Mouse (Mus musculus) heart, postnatal 36 days (tissue): ENCODE data around the gene Slc38a1. TPM values are rescaled to one million over a fixed set of nuclear protein-coding genes. Genes with fewer than 3 reads are reported as not detected.

Experiments used
- DNase-seq, 2 experiments: peaks; one replicate each; pipeline ENCODE4 v3.0.0; 2021 to 2022
- intact Hi-C: fragments of 180-260 bp; cut with DNase I; formaldehyde crosslinking; loops from one replicate; pipeline ENCODE4 v1.15.1; 2025
- total RNA-seq, 2 experiments: library from RNA; stranded (reverse); gene quantifications; 2 replicates each; pipeline ENCODE4 v1.2.3; 2021

The Slc38a1 gene
- total RNA-seq = 10 to 100 TPM; 11.2 to 20.3 TPM

DNA sequence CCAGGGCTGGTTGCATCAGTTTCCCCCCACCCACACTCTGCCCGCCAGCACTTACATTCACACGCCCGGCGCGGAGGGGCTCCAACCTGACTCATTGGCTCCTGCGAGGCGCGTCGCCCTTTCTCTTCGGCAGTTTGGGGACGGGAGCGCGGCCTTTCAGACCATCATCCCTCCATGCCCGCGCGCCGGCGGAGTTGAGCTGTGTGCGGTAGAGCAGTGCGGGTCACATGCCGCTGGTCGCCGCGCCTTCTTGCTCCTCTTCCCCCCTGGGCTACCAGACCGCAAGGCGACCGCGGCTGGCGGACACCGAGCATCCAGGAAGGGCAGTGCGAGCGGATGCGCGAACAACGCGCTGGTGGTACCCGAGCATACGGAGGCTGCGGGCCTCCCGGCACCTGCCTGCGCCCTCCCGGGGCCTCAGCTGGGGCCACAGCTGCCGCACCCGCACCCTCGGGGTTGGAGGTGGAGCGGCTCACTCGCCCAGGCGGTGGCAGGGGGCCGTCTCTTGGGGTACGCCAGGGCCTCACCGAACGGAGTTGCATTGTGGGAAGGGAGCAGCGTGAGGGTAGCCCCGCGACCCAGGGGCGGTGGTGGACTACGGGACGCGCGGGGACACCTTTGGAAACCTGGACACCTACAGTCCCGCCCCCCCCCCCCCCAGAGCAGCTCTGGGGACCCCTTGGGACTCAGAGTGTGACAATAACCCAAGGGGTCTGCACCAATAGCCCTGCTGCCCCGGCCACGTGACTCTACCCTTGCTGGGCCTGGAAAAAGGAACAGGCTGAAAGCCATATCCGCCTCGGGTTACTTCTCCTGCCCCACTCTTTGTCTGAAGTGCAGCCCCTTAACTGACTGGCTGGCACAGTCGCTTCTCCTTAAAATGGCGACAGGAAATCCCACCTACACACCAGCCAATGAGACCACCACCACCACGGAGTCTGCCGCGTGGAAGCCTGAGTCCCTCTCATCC, at the start of gene Slc38a1:
TSS of gene Slc38a1 (minus strand) at position 478 of the 970 bp plus-strand sequence.
- intact Hi-C loops = loop anchor here (5.0 kb wide), 1 partner anchor 75 kb away; no protein-coding TSS in a partner anchor
- DNase-seq = peak; percentile 45 to 58

DNA sequence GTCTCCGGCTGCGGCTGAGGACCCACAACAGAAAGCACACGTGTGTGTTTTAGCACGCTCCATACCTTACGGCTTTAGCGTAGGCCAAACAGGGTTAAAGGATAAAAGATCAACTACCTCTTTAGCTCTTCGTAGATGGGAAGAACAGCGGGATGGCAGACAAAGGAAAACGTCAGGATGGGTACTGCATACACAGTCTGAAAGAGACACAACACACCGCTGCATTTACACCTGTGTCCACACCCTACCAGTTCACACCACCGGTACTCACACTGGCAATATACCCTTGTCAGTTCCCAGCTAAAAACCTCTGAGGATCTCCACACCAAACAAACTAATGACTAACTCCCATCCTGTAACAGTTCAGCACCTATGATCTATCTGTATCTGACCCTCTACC, 49.7 kb upstream of the Slc38a1 start:
- DNase-seq = no peak
- intact Hi-C loops = loop anchor here (10.0 kb wide), 1 partner anchor 408 kb away; the partner anchor contains the start of gene Arid2

DNA sequence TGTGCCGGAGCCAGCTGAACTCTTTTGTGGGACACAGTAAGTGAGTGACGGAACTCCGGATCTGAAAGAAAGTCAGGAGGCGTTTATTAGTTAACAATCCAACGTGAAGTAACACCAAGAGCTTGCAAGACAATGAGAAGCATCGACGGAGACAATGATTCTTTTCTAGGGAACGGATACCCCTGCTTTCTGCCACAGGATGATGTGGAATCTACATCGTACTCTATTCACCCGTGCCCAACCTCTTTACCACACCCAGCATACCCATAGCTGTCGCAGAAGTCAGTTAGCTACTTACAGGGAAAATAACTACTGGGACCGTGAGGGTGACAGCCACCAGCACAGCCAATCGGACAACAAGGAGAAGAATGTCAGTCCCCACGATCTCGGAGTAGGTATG, 48.7 kb upstream of the Slc38a1 start:
- intact Hi-C loops = loop anchor here (10.0 kb wide), 1 partner anchor 407 kb away; the partner anchor contains the start of gene Arid2
- no peak for DNase-seq

DNA sequence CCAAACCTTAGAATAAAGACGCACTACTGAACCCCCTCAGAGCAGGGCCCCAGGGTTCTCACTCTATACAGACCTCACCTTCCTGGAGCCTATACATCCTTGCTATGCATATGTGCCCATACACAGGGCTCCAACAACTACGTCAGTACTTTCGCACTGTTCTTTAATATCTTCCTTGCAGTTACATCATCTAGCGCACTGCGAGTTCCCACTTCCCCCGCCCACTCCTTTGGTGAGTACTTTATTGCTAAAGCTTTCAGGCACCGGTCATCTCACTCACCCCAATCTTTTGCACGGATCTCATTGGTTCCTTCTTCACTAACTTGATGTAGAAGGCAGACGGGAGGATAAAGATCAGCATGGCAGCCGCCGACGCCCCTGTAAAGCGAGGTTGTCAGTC, 48.1 kb upstream of the Slc38a1 start:
- intact Hi-C loops = loop anchor here (10.0 kb wide), 1 partner anchor 406 kb away; the partner anchor contains the start of gene Arid2
- no peak for DNase-seq

DNA sequence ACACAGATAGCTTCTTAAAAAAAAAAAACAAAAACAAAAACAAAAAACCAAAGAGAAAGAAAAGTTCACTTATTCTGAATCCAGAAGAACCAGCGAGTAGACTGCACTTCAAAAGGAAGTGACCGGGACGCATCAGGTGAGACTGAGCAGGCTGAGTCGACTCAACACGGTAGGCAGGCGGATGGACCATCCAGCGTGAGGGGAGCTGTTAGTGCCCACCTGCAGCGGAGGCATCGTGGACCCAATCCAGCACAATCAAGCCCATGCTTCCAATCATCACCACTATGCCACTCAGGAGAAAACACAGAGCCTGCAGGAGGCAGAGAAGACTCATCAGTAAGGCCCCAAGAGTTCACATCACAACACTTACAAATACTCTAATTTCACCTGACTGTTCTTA, 47.2 kb upstream of the Slc38a1 start:
- DNase-seq = no peak
- intact Hi-C loops = loop anchor here (10.0 kb wide), 1 partner anchor 405 kb away; the partner anchor contains the start of gene Arid2

DNA sequence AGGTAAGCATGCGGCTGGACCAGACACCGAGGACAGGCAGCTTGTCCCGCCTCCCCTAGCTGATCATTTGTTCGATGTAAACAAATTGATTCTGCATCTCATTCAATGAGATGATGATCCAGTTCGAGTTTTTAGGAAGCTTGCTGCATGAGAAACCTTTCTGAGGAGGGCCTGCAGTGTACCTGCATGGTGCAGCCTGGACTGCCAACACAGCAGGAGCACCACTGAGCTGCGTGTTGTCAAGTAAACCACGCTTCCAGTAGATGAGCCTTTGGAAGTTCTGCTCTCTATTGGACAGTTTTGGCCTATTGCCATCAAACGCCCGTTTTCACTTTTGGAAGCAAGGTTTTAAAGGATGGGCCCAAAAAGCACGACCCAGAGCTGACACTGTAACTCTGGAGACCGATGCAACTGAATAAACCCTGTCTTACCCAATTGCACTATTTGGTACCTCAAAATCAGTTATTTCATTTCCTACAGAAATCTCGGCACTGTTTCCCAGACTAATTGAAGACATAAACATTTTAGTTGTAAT, 46.1 kb upstream of the Slc38a1 start:
- DNase-seq = no peak

DNA sequence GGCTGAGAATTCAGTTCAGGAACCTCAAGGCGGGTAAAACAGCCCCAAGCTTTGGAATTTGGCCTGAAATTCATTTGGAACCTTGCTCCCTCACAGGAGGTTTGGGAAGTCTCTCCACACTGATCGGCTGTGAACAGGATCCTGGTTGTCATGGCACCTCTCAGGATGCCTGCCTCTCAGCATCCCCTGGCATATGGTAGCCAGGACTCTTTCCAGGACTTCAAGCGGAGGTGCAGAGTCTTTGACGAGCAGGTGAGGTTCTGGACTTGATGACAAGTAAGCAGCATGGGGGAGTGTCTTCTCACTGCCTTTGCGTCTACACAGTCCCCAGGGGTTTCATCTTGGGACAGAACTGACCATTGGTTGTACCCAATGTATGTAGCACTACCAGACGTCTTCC, 45.3 kb upstream of the Slc38a1 start:
- no peak for DNase-seq
- intact Hi-C loops = no loop called here

More for the DNA sequence above, 46.1 kb upstream of the Slc38a1 start:
- intact Hi-C loops = no loop called here

DNA sequence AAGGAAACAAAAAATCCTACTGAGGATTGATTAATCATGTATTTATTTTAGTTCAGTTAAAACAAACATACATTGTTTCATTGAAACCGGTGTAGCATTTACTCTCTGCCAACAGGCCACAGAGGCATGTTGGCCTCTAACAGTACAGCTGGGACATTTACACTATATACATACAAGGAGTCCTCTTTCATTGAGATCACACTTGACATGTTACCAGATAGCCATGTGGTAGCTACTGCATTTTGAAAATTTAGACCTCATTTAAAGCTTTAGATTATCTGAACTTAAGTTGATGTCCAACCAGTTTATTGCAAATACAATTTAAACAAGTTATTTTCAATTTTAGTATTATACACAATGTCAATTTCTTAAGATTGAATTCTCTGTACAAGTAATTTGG, 44.7 kb upstream of the Slc38a1 start:
- DNase-seq = no peak
- intact Hi-C loops = no loop called here

DNA sequence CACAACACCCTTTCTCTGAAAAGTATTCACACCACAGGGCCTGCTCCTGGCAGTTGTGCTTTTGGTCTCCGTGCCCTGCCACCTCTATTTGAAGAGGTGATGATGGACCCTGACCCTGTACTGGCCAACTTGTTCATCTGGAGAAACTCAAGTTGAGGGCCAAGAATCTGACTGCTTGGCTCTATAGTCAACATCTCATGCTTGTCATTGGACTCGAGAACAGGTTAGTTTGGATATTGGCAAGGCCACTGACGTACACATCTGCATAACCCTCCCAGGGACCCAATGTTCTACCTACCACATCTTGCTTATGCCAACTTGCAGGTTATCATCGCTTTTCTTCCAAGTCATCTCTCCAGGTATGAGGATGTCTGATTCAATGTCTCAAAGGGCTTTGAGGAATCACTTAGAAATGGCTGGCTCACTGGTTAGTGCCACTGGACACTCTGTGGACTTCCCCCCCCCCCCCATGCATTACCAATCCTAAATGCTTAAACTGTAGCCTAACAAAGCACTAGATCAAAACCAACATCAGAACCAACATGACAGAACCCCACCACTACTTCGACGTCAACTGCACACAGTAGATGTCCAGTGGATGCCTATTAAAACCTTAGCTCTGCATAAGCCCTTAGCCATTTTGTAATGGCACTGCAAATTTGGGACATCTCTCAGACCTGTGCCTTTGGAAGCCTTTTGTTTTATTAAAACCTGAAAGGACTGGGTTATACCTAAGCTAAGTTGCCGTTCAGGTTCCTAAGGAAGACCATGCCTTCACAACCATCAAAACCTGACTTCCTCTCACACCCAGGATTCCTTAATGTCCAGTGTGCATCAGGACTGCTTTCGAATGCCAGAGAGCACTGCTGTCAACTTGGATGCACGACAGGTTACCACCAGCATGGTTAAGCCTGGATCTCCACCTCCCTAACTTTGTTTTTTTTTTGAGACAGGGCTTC, 43.8 kb upstream of the Slc38a1 start:
- intact Hi-C loops = no loop called here
- DNase-seq = no peak

DNA sequence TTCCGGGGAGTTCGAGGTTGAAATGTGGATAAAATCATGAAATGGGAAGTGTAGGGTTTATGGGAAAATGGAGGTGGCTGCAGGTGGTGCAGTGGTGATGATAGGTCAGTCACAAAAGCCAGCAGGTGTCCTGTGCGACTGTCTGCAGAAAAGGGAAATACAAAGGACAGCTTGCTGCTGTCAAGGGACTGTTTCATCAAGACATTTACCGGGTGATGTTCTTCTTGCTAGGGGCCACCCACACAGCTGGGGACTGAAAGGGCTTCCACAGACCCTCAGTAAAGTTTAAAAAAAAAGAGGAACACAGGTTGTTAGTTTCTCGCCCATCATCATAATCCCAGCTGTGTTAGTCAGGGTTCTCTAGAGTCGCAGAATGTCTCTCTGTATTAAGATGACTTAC, 42.6 kb upstream of the Slc38a1 start:
- DNase-seq = no peak
- intact Hi-C loops = no loop called here

DNA sequence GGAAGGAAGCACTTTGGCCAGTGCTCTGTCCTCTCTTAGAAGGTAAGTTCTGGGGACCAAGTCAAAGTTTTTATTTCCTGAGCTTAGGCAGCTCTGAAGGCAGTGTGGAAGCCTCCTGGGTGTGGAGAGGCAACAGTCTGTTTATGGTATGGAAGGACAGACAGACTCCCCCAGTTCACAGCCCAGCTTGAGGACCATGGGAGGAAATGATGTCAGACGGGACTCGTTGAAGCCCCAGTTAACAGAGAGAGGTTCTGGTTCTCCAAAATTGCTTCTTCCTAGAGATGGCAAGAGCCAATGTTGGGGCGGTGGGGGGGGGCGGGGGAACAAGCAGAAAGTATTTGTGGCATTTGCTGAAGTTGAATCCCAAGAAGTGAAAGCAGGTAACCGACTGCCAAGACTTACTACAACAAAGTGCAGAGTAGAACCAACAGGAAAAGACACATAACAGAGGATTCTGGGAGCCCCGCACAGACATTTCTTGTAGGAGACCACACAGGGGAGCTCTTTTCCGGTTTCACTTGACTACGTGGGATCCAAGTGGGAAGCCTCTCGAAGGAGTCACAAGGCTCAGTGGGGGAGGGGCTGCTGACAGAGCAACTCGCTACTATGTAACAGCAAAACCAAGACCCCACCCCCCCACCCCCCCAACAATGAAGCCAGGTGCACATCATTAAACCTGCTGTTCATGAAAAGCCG, 41.6 kb upstream of the Slc38a1 start:
- DNase-seq = no peak

DNA sequence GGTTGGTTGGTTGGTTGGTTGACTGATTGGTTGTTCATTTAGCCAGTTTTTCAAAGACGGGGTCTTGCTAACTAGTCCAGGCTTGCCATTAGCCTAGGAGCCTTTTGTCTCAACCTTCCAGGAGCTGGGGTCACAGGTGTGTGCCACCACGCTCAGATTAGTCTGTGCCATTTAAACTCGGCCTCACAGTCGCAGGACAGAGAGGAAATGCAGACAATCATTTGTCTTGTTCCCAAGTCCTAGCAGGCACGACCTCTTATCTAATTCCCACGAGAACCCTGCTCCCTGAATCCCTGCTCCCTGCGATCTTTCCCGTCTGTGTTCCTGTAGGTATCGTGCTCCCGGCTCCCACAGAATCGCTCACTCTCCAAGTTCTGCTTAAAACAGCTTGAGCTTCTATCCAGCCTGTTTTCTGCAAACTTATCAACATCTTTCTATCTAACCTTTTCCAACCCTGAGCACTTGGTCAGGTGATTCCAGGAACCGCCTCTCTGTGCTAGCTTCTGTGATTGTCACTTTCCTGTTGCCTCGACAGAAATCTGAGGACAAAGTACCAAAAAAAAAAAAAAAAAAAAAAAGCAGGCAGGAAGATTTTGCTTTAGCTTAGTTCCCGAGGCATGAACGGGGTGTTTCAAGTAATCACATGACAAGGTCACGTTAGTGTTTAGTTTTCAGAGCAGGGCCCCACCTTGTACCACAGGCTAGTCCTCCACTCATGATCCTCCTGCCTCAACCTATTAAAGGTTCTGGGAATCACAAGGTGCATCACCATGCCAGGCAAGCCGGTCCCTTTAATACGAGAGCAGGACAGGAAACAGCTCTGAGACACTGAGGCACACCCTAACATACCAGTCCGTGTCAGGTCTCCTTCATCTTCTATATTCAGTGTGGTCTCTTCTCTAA, 36.4 kb upstream of the Slc38a1 start:
- DNase-seq = no peak
- intact Hi-C loops = no loop called here

More for the DNA sequence above, 41.6 kb upstream of the Slc38a1 start:
- intact Hi-C loops = no loop called here

DNA sequence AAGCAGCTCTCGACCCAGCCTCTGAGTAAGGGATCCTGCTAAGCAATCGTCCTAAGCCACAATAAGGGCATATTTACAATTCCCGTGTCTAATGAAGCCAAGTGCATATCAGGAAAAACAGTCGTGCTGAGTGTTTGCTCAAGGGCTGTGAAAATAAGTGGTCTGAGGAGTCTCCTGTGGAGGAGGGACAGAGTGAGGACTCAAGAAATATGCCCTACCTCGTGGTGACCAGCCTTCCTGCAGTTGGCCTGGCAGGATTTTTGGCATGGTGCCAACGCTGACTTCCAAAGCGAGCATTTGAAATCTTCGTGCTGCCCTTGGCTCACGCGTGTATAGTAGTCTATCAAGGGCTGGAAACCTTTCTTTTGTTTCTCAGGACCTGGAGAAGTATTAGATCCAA, 33.8 kb upstream of the Slc38a1 start:
- intact Hi-C loops = no loop called here
- DNase-seq = no peak

DNA sequence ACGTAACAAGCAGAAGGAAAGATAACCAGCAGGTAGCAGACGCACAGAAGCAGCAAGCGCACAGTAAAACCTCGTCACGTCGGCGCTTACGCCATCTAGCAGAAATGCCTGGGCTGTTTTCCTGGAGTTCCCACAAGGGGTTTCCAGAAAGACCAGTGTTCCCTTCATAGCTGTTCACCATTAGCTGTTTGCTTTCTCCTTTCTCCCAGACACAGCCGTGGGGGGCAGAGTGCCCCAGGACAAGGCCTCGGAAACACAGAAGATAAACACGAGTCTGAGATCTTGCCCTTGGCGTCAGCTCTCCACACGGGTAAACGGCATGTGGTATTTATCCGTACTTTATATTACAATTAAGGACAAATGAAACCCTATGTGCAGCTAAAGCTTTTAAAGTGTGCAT, 33.0 kb upstream of the Slc38a1 start:
- intact Hi-C loops = no loop called here
- no peak for DNase-seq

DNA sequence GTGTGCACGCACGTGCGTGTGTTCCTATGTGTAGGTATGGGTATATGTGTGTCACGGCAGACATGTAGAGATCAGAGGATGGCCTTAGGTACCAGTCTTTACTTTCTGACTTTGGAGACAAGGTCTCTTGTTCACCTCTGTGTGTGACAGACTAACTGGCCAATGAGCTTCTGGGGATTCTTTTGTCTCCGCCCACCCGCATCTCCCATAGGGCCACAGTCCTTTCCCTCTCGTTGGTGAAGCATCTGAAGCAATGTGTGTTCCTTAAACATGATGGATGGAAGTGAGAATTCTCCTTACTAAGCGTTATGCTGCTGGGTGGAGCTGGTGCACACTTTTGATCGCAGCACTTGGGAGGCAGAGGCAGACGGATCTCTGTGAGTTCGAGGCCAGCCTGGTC, 32.3 kb upstream of the Slc38a1 start:
- intact Hi-C loops = no loop called here
- no peak for DNase-seq

DNA sequence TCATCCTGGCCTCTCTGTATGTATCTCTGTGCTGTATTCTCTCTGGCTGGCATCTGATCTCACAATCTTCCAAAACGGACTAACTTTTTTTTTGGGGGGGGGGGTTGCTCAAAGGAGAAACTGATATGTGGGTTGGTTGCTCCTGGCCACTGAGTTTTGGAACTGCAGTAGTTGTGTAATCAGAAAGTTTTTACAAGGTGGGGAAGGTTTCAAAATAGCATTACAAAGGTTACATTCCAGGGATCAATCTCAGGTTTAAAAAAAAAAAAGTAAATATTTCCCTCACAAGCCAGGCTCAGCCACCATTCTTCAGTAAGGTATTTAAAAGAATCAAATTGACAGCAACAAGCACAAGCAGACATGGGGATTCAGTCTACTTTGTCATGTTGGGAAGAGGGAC, 31.4 kb upstream of the Slc38a1 start:
- intact Hi-C loops = no loop called here
- no peak for DNase-seq

DNA sequence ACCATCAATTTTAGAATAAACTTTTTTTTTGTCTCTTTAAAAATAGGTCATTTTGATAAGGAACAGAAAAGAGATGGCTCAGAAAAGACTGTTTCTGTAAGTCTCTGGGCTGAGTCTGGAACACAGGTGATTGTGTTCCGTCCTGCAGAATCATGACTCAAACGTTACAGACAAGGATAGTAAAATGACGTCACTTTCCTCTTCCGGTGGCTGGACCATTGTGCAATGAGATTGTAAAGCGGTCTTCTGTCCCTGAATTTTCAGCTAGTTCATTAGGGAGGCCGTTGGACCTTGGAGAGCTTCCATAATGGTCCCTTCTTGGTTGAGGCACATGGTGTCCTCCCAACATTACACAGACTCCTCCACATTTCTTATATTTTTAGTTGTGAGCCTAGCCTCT, 27.0 kb upstream of the Slc38a1 start:
- no peak for DNase-seq
- intact Hi-C loops = loop anchor here (10.0 kb wide), 1 partner anchor 515 kb away; no protein-coding TSS in a partner anchor

DNA sequence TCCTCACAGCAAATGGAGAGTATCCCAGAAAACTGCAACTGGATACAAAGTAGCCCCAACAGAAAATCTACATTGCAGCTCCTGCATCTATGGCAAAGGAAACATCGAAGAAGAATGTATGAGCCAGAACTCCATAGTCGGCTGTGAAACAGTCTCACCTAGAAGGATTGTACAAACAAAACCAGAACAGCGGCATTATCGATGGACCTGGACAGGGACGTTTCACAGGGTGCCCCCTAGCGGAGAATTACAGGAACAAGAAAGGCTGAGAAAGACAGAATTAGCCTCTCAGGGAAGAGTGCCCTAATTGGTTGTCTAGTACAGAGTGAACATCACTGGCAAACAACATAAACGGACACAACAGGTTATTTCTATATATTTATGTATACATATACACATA, 23.9 kb upstream of the Slc38a1 start:
- peak; percentile 68 to 73 for DNase-seq
- intact Hi-C loops = loop anchor here (2.0 to 10.0 kb wide), 2 partner anchors 124 to 518 kb away; no protein-coding TSS in a partner anchor

DNA sequence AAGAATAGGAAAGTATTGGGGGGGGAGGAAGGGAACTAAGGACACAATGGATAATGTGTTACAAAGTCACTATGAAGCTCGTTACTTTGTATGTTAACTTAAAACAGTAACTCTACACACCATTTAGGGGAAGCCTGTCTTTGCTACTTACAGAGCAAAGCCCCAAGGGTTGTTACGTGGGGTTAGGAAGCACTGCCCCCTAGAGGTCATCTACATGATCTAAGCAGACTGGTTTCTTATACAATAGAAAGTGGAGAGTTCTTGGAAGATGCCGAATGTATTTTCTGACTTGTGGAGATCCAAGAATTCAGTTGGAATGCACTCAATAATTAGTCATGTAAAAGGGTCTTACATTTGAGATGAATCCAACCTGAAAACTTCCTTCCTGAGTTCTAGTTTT, 23.2 kb upstream of the Slc38a1 start:
- DNase-seq = peak; percentile 63 to 69
- intact Hi-C loops = loop anchor here (2.0 to 10.0 kb wide), 2 partner anchors 123 to 519 kb away; no protein-coding TSS in a partner anchor
